ENCODE assay signal across 21 mouse cellular contexts in genomic region chr4:133447366-133447765, GRCm38 (mm10). TPM values are rescaled to one million over a fixed set of nuclear protein-coding genes. Genes with fewer than 3 reads are reported as not detected.
DNase-seq lines count a peak whose midpoint lies in the region; ATAC-seq and TF ChIP-seq lines count a peak whose summit lies in the region.
"Had no signal": no experiment of that assay in that cellular context is flagged by ENCODE, and none has a peak within 500 bp of the region (broad histone marks: within the 10 kb centered on the region; RNA-seq: fewer than 3 reads in every experiment).

No protein-coding gene starts in this region.

- no peaks in the 10 kb centered on the region for H3K9me3 ChIP-seq in midbrain, embryonic 10.5 days (replicated peaks)
- H3K9me3 ChIP-seq in midbrain, postnatal 0 days (ENCODE audit: low read length), result no peaks in the 10 kb centered on the region
- H3K9me3 ChIP-seq in limb, embryonic 11.5 days (ENCODE audit: control insufficient read depth, low read length), result no peaks in the 10 kb centered on the region
- H3K9me3 ChIP-seq: forebrain, embryonic 13.5 days; heart, embryonic 15.5 days had no signal

- H3K27me3 ChIP-seq in midbrain, embryonic 10.5 days (ENCODE audit: low read depth, poor library complexity, severe bottlenecking), result peaks cover 9% of the 10 kb centered on the region; the same call in 1 of the 2 replicates
- no peaks in the 10 kb centered on the region for H3K27me3 ChIP-seq in midbrain, postnatal 0 days (ENCODE audit: insufficient read depth, low read length)
- H3K27me3 ChIP-seq in limb, embryonic 11.5 days (ENCODE audit: control insufficient read depth, insufficient read depth, low read length), result no peaks in the 10 kb centered on the region
- H3K27me3 ChIP-seq: forebrain, embryonic 13.5 days; heart, embryonic 15.5 days had no signal

- H3K36me3 ChIP-seq in midbrain, embryonic 10.5 days, result no peaks in the 10 kb centered on the region
- no peaks in the 10 kb centered on the region for H3K36me3 ChIP-seq in midbrain, postnatal 0 days (ENCODE audit: insufficient read depth, low read length)
- H3K36me3 ChIP-seq in limb, embryonic 11.5 days (ENCODE audit: control insufficient read depth, insufficient read depth, low read length), result no peaks in the 10 kb centered on the region
- H3K36me3 ChIP-seq: heart, embryonic 15.5 days had no signal

- H3K4me1 ChIP-seq in midbrain, embryonic 10.5 days, result peaks cover 22% of the 10 kb centered on the region
- no peaks in the 10 kb centered on the region for H3K4me1 ChIP-seq in midbrain, postnatal 0 days (ENCODE audit: insufficient read depth, low read length)
- peaks cover 4% of the 10 kb centered on the region; the same call in 1 of the 2 replicates for H3K4me1 ChIP-seq in limb, embryonic 11.5 days (ENCODE audit: control insufficient read depth, insufficient read depth, low read length)

- H3K9ac ChIP-seq in midbrain, postnatal 0 days (replicated peaks; ENCODE audit: low read length, poor library complexity, severe bottlenecking), result no peak overlapping the region
- H3K9ac ChIP-seq in limb, embryonic 11.5 days (ENCODE audit: low read length), result peak overlapping the region; percentile 22; the same call in 1 of the 2 replicates
- H3K9ac ChIP-seq: forebrain, embryonic 13.5 days; forebrain, postnatal 0 days; heart, embryonic 15.5 days; hindbrain, embryonic 14.5 days had no signal

- TF ChIP-seq CTCF in midbrain, postnatal 0 days (IDR thresholded peaks at IDR 0.05), result no peak

- WGBS in midbrain, embryonic 10.5 days, result 62% methylated on average over 5 of the region's 5 CpGs
- WGBS in midbrain, postnatal 0 days, result 61% methylated on average over 5 of the region's 5 CpGs
- WGBS in limb, embryonic 11.5 days, result 49% methylated on average over 5 of the region's 5 CpGs

- DNase-seq in midbrain, embryonic 10.5 days (ENCODE audit: low spot score), result no peak
- DNase-seq in midbrain, postnatal 0 days (ENCODE audit: low spot score), result no peak
- DNase-seq in NIH3T3 (ENCODE audit: low read depth), result peak; percentile 56
- DNase-seq in limb, embryonic 11.5 days (ENCODE audit: low spot score), result no peak
- DNase-seq in embryo, embryonic 10.5 days (ENCODE audit: low spot score), result no peak
- no peak for DNase-seq in yolk sac, embryonic 10.5 days (ENCODE audit: low spot score)
- DNase-seq: adrenal gland, adult 8-10 months; B cell, adult 2 months; cerebellum, adult 11-12 months; cerebellum, postnatal 10 days; forebrain, postnatal 0 days; gastrocnemius, postnatal 14 days; heart, adult 2 months; heart, postnatal 14 days had no signal

- no peak for ATAC-seq in midbrain, postnatal 0 days (ENCODE audit: low FRiP score)
- no peak for ATAC-seq in limb, embryonic 11.5 days (ENCODE audit: insufficient number of reproducible peaks, low FRiP score, low TSS enrichment, low read depth)
- ATAC-seq: forebrain, embryonic 13.5 days; forebrain, postnatal 0 days; intestine, embryonic 16.5 days had no signal

- 0 out of 2 replicates have a peak overlapping the region, but pooled peaks have one; percentile 17 for H3K27ac ChIP-seq in midbrain, embryonic 10.5 days (replicated peaks)
- H3K27ac ChIP-seq in midbrain, postnatal 0 days (ENCODE audit: low read depth, low read length), result no peak overlapping the region
- no peak overlapping the region for H3K27ac ChIP-seq in limb, embryonic 11.5 days (replicated peaks; ENCODE audit: low read depth, low read length)
- H3K27ac ChIP-seq: forebrain, embryonic 13.5 days; heart, adult 2 months; heart, embryonic 15.5 days; hindbrain, embryonic 14.5 days had no signal

- H3K4me2 ChIP-seq in midbrain, postnatal 0 days (ENCODE audit: low read depth, low read length, poor library complexity, severe bottlenecking), result no peak overlapping the region
- H3K4me2 ChIP-seq in limb, embryonic 11.5 days (ENCODE audit: low read depth, severe bottlenecking), result no peak overlapping the region
- H3K4me2 ChIP-seq: forebrain, embryonic 13.5 days; heart, embryonic 11.5 days; heart, embryonic 15.5 days; hindbrain, embryonic 14.5 days had no signal

- no peak overlapping the region for H3K4me3 ChIP-seq in midbrain, embryonic 10.5 days
- H3K4me3 ChIP-seq in midbrain, postnatal 0 days (ENCODE audit: low read depth, low read length), result no peak overlapping the region
- H3K4me3 ChIP-seq in limb, embryonic 11.5 days (ENCODE audit: low read depth, low read length), result no peak overlapping the region
- H3K4me3 ChIP-seq: forebrain, embryonic 13.5 days; heart, adult 2 months; heart, embryonic 15.5 days had no signal

RNA-seq across cellular contexts. Expression of gene Tent5b, which starts 32.6 kb away (rescaled TPM):
- 0.58 and 0.86 TPM in 2 replicates for polyA plus RNA-seq in midbrain, embryonic 10.5 days (2016; fragmentation: Nextera tagmentation; extraction: Ambion mirVana)
- total RNA-seq in midbrain, postnatal 0 days (2014; rRNA removed), result 0.77 and 1.2 TPM in 2 replicates
- 0.27 and 0.49 TPM in 2 replicates for polyA plus RNA-seq in midbrain, postnatal 0 days (2015; fragmentation: Nextera tagmentation; extraction: Ambion mirVana)
- polyA plus RNA-seq in limb, embryonic 11.5 days (2014; fragmentation: Nextera tagmentation; extraction: Ambion mirVana), result 0.51 and 0.71 TPM in 2 replicates
- total RNA-seq: common myeloid progenitor, adult 5-6 weeks; hematopoietic stem cell, adult 5-6 weeks had no signal

RNA-seq across cellular contexts. Expression of gene Trnp1, which starts 51.0 kb away (rescaled TPM):
- polyA plus RNA-seq in midbrain, embryonic 10.5 days (2016; fragmentation: Nextera tagmentation; extraction: Ambion mirVana), result 0.68 and 1.0 TPM in 2 replicates
- 45.2 and 52.2 TPM in 2 replicates for total RNA-seq in midbrain, postnatal 0 days (2014; rRNA removed)
- polyA plus RNA-seq in midbrain, postnatal 0 days (2015; fragmentation: Nextera tagmentation; extraction: Ambion mirVana), result 15.2 and 17.5 TPM in 2 replicates
- polyA plus RNA-seq in limb, embryonic 11.5 days (2014; fragmentation: Nextera tagmentation; extraction: Ambion mirVana), result 1.5 and 1.9 TPM in 2 replicates
- total RNA-seq: common myeloid progenitor, adult 5-6 weeks; hematopoietic stem cell, adult 5-6 weeks had no signal
